Mouse (Mus musculus) hindbrain, embryonic 16.5 days (tissue): ENCODE data around the gene Slc29a2. TPM values are rescaled to one million over a fixed set of nuclear protein-coding genes. Genes with fewer than 3 reads are reported as not detected.

Experiments
- ATAC-seq: fragments of 200-750 bp; cut with Nextera tagmentation; 2 replicates; pipeline ENCODE4 v1.8.0; 2017; ENCODE audit warnings: moderate TSS enrichment, moderate library complexity
- H3K27ac ChIP-seq: fragments of 300-500 bp; sonication (generic); 2 replicates; pipeline ENCODE4 v1.5.1; 2014; ENCODE audit warnings: low read depth, mild to moderate bottlenecking, control low read depth, low read length, moderate library complexity
- H3K27me3 ChIP-seq: fragments of 300-500 bp; sonication (generic); replicated peaks from 2 replicates; pipeline ENCODE4 v1.6.1; 2014; ENCODE audit warnings: low read length; ENCODE audit not compliant: control insufficient read depth, insufficient read depth
- H3K36me3 ChIP-seq: fragments of 300-500 bp; sonication (generic); 2 replicates; pipeline ENCODE4 v1.6.1; 2014; ENCODE audit warnings: mild to moderate bottlenecking, low read length, moderate library complexity, mixed read lengths; ENCODE audit not compliant: control insufficient read depth, insufficient read depth
- H3K4me1 ChIP-seq: fragments of 300-500 bp; sonication (generic); 2 replicates; pipeline ENCODE4 v1.6.1; 2014; ENCODE audit warnings: low read depth, low read length; ENCODE audit not compliant: control insufficient read depth, insufficient read depth
- H3K4me2 ChIP-seq: fragments of 300-500 bp; sonication (generic); 2 replicates; pipeline ENCODE4 v1.6.1; 2014; ENCODE audit warnings: mild to moderate bottlenecking, low read length, control low read depth, moderate library complexity
- H3K4me3 ChIP-seq: fragments of 300-500 bp; sonication (generic); 2 replicates; pipeline ENCODE4 v1.5.1; 2014; ENCODE audit warnings: mild to moderate bottlenecking, low read length, control low read depth, moderate library complexity
- H3K9ac ChIP-seq: fragments of 300-500 bp; sonication (generic); 2 replicates; pipeline ENCODE4 v1.6.1; 2014; ENCODE audit warnings: low read depth, mild to moderate bottlenecking, control low read depth, low read length, moderate library complexity
- H3K9me3 ChIP-seq: fragments of 300-500 bp; sonication (generic); 2 replicates; pipeline ENCODE4 v1.6.1; 2014; ENCODE audit warnings: mild to moderate bottlenecking, low read length, moderate library complexity; ENCODE audit not compliant: control insufficient read depth
- WGBS: fragments of 180-500 bp; shearing (Covaris S2); extraction: QIAGEN DNeasy Blood & Tissue Kit; methylation state at CpG from one replicate; pipeline ENCODE4 v1.1.7; 2014; 5-methylcytosine and 5-hydroxymethylcytosine counted together
- polyA plus RNA-seq: library from polyadenylated mRNA; unstranded; fragments of >200 nt; fragmentation: Nextera tagmentation; extraction: Ambion mirVana; gene quantifications from 2 replicates; pipeline ENCODE4 v1.2.1, GENCODE M21; 2015

Slc29a2 gene
- polyA plus RNA-seq, 1 experiment from 2014 or later, result 15.0 TPM

DNA sequence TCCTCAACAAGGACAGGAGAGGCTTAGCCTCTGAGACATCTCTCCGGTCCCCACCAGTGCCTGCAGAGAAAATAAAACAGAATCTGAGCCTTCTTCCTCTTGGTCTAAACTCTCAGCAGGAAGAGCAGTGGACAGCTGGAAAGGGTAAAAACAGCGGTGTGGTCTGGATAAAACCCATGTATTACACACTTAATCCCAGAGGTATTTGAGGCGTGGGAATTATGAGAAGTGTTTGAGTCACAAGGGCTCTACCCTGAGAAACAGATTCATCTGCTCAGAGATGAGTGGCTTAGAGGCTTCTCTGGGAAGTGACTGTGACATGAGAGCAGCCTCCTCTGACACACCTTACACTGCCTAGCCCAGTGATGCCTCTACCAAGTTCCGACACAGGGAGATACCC lies 6.0 kb upstream of the Slc29a2 start:
- no peak overlapping the region for H3K9ac ChIP-seq
- H3K4me1 ChIP-seq, result no peaks in the 10 kb centered on the region
- WGBS, result 83% methylated on average over 4 of the region's 4 CpGs
- H3K27ac ChIP-seq, result no peak overlapping the region
- H3K36me3 ChIP-seq, result no peaks in the 10 kb centered on the region
- H3K4me3 ChIP-seq, result no peak overlapping the region
- no peaks in the 10 kb centered on the region for H3K9me3 ChIP-seq
- no peaks in the 10 kb centered on the region for H3K27me3 ChIP-seq
- no peak overlapping the region for H3K4me2 ChIP-seq
- no peak for ATAC-seq

DNA sequence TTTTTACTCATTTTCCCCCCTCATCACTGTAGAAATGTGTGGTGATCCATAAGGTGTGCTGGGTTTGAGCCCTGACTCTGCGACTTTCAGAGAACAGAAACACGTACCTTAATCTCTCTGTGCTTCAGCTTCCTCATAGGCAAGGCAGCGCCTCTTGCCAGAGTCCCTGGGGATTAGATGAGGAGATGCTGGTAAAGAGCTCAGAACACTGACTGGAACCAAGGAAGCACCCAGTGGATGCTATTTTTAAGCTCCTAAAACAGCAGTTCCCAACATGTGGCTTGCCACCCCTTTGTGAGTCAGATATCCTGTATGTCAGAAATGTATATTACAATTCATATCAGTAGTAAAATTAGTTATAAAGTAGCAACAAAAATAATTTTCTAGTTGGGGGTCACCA lies 5.5 kb upstream of the Slc29a2 start:
- Histone ChIP-seq H3K36me3 (no peaks in the 10 kb centered on the region), H3K27me3 (no peaks in the 10 kb centered on the region), H3K4me2 (no peak overlapping the region), H3K4me1 (no peaks in the 10 kb centered on the region; the same call in 1 of the 2 replicates), H3K9me3 (no peaks in the 10 kb centered on the region), H3K9ac (no peak overlapping the region), H3K27ac (no peak overlapping the region), H3K4me3 (no peak overlapping the region)
- 83% methylated on average over 3 of the region's 3 CpGs for WGBS
- ATAC-seq, result no peak

DNA sequence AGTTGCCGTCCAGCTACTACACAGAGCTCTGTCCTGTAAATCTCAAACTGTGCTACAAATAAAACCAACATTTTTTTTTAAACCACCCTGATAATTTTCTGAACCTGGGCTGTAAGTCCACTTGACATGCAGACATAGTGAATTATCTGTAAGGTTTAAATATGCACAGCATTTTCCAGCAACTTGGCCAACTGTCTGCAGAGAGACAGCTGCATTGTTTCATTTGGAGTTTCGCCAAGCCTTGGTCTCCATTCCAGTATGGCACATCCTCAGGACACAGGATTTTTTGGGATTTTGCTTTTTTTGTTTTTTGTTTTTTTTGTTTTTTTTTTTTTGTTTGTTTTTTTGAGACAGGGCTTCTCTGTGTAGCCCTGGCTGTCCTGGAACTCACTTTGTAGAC lies 2.2 kb upstream of the Slc29a2 start:
- Histone ChIP-seq H3K27me3 (no peaks in the 10 kb centered on the region), H3K9me3 (no peaks in the 10 kb centered on the region), H3K9ac (no peak overlapping the region), H3K4me3 (no peak overlapping the region), H3K4me1 (peaks cover 3% of the 10 kb centered on the region; the same call in 1 of the 2 replicates), H3K36me3 (no peaks in the 10 kb centered on the region), H3K27ac (no peak overlapping the region), H3K4me2 (no peak overlapping the region)
- 75% methylated on average over 2 of the region's 2 CpGs for WGBS
- ATAC-seq, result no peak

DNA sequence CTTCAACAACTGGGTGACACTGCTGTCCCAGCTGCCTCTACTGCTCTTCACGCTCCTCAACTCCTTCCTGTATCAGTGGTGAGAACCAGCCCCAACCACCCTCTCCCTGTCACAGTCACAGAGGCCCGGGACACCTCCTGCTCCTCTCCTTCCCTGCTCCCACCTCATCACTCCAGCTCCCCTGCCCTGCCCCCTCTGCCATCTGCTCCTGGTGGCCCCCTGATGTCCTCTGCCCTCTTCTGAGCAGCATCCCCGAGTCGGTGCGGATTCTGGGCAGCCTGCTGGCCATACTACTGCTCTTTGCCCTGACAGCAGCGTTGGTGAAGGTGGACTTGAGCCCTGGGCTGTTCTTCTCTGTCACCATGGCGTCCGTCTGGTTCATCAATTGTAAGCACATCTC lies 2.5 kb downstream of the Slc29a2 start:
- 87% methylated on average over 8 of the region's 8 CpGs for WGBS
- ATAC-seq, result no peak
- no peak overlapping the region for H3K27ac ChIP-seq

DNA sequence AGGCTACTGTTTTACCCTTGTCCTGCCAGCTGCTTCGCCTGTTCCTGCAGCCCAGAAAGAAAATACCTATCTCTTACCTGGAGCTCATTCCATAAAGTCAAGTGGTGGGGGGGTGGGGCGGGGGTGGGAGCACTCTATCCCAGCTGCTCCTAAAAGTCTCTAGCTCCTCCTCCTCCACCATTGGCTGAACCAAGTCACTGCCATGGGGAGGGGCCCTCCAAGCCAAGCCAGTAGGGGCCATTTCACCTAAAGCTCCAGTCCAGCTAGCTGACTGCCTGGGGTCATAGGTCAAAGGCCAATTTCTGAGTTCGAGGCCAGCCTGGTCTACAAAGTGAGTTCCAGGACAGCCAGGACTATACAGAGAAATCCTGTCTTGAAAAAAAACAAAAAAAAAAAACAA lies 9.0 kb downstream of the Slc29a2 start:
- Histone ChIP-seq H3K4me3 (no peak overlapping the region), H3K27me3 (no peaks in the 10 kb centered on the region), H3K27ac (no peak overlapping the region), H3K9me3 (no peaks in the 10 kb centered on the region), H3K4me2 (no peak overlapping the region), H3K9ac (no peak overlapping the region), H3K4me1 (peaks cover 2% of the 10 kb centered on the region), H3K36me3 (peaks cover 22% of the 10 kb centered on the region)
- 87% methylated on average over 3 of the region's 3 CpGs for WGBS
- ATAC-seq, result no peak

More for the DNA sequence above, 2.5 kb downstream of the Slc29a2 start:
- Histone ChIP-seq H3K4me2 (no peak overlapping the region), H3K4me1 (peaks cover 3% of the 10 kb centered on the region; the same call in 1 of the 2 replicates), H3K27me3 (no peaks in the 10 kb centered on the region), H3K36me3 (peaks cover 18% of the 10 kb centered on the region), H3K4me3 (no peak overlapping the region), H3K9ac (no peak overlapping the region), H3K9me3 (no peaks in the 10 kb centered on the region)

DNA sequence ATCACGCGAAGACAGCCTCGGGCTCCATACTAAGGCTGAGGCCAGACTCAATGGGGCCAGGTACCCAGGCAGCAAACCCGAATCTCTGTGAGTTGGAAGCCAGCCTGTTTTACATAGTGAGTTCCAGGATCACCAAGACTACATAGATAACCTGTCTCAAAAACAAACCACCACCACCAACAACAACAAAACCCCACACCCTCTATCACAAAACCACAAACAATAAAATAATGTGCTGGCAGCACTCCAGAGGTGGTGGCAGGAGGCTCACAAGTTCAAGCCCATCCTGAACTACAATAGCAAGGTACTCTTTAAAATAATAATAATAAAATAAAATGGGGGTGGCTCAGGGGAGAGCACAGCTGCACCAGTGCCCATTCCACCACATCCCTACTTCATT lies 12.9 kb downstream of the Slc29a2 start:
- H3K9me3 ChIP-seq, result no peaks in the 10 kb centered on the region
- no peak overlapping the region for H3K4me2 ChIP-seq
- no peak overlapping the region for H3K9ac ChIP-seq
- peaks cover 3% of the 10 kb centered on the region; the same call in 1 of the 2 replicates for H3K36me3 ChIP-seq
- no peak overlapping the region for H3K4me3 ChIP-seq
- 90% methylated on average over 4 of the region's 4 CpGs for WGBS
- ATAC-seq, result no peak
- no peak overlapping the region for H3K27ac ChIP-seq
- H3K27me3 ChIP-seq, result no peaks in the 10 kb centered on the region
- peaks cover 21% of the 10 kb centered on the region for H3K4me1 ChIP-seq

DNA sequence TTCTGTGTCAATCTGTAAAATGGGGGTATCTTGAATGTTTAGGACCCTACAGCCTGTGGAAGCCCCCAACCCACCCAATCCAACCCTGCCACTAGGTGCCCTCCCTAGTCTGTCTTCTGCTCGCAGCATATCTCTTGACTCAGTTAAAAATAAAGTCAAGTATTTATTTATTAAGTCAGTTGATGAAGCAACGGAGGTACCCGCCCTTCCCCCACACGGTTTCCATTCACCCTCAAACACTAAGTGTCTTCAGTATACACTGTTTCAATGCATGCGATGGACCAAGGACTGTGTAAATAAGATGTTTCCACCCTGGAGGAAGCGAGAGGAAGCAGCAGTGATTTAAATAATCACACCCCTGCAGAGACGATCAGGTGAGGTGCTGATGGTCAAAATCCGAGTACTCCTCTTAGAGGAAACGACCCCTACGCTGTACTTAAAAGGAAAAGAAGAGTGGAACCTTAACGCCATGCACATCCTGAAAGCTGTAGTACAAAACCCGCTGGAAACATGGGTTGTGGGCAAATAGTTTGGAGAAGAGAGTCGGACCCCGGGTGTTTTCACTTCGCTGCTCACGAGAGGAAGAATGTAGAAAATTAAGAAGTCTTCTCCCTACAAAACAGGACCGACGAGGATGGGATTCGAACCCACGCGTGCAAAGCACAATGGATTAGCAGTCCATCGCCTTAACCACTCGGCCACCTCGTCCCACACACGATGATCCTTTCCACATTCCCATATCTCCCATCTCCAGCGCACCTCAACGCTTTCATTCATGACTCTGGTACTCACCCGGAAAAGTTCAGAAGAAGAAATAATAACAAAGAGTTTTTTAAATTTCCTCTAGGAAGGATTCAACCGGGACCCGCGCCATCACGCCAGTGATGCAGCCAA lies 14.3 kb downstream of the Slc29a2 start:
- H3K36me3 ChIP-seq, result no peaks in the 10 kb centered on the region
- peak overlapping the region; percentile 87 for H3K27ac ChIP-seq
- peaks cover 27% of the 10 kb centered on the region for H3K4me1 ChIP-seq
- peak overlapping the region; percentile 96 for H3K4me2 ChIP-seq
- peak; percentile 55 for ATAC-seq
- 6% methylated on average over 32 of the region's 32 CpGs for WGBS
- H3K9ac ChIP-seq, result peak overlapping the region; percentile 88
- no peaks in the 10 kb centered on the region for H3K9me3 ChIP-seq
- no peaks in the 10 kb centered on the region for H3K27me3 ChIP-seq
- peak overlapping the region; percentile 92 for H3K4me3 ChIP-seq

DNA sequence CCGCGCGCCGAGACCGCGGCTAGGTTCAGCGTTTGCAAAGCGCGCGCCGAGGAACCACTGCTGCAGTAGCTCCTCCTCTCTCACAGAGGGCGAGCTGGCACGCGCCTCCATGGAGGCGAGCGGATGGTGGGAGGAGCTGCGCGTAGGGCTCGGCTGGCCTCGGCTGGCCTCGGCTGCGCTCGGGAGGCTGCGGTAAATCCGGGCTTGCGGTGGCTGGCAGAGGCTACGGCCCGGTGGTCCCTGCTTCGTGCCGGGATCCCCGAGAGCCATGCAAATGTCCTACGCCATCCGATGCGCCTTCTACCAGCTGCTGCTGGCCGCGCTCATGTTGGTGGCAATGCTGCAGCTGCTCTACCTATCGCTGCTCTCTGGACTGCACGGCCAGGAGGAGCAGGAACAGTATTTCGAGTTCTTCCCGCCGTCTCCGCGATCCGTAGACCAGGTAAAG lies 15.1 kb downstream of the Slc29a2 start, which contains the start of the genes B4gat1 and AC124502.3:
TSS of gene B4gat1 (plus strand) at position 118 of the 448 bp plus-strand sequence.
TSS of gene AC124502.3 (plus strand) at position 183 of the 448 bp plus-strand sequence.
- H3K4me2 ChIP-seq, result peak within 1 kb of the TSS; percentile 96
- H3K9ac ChIP-seq, result peak within 1 kb of the TSS; percentile 88
- peak; percentile 93 for ATAC-seq
- 0% methylated on average over 42 of the region's 44 CpGs for WGBS
- H3K36me3 ChIP-seq, result no peaks in the 10 kb centered on the region; the same call in 1 of the 2 replicates
- H3K9me3 ChIP-seq, result no peaks in the 10 kb centered on the region
- H3K4me3 ChIP-seq, result peak within 1 kb of the TSS; percentile 92
- H3K4me1 ChIP-seq, result peaks cover 27% of the 10 kb centered on the region
- peak within 1 kb of the TSS; percentile 87 for H3K27ac ChIP-seq
- no peaks in the 10 kb centered on the region for H3K27me3 ChIP-seq
